ENCODE assay signal across 36 mouse cellular contexts in genomic region chr3:146110916-146111315, GRCm38 (mm10). TPM values are rescaled to one million over a fixed set of nuclear protein-coding genes. Genes with fewer than 3 reads are reported as not detected.
DNase-seq lines count a peak whose midpoint lies in the region; ATAC-seq and TF ChIP-seq lines count a peak whose summit lies in the region.
"Had no signal": no experiment of that assay in that cellular context is flagged by ENCODE, and none has a peak within 500 bp of the region (broad histone marks: within the 10 kb centered on the region; RNA-seq: fewer than 3 reads in every experiment).

No protein-coding gene starts in this region.

- H3K9me3 ChIP-seq in hindbrain, embryonic 11.5 days (ENCODE audit: control insufficient read depth, low read length): no peaks in the 10 kb centered on the region
- H3K9me3 ChIP-seq: G1E; heart, embryonic 15.5 days; liver, embryonic 15.5 days had no signal

- H3K9ac ChIP-seq in hindbrain, embryonic 11.5 days (ENCODE audit: low read depth, low read length): no peak overlapping the region
- H3K9ac ChIP-seq: heart, embryonic 15.5 days; hindbrain, embryonic 14.5 days; limb, embryonic 12.5 days; liver, embryonic 15.5 days; lung, embryonic 14.5 days; neural tube, embryonic 12.5 days had no signal

- peaks cover 12% of the 10 kb centered on the region for H3K4me1 ChIP-seq in embryonic fibroblast, embryonic 13.5 days (ENCODE audit: control insufficient read depth, insufficient read depth, low read length)
- H3K4me1 ChIP-seq in hindbrain, embryonic 11.5 days (replicated peaks; ENCODE audit: control insufficient read depth, insufficient read depth, low read length): no peaks in the 10 kb centered on the region
- H3K4me1 ChIP-seq: limb, embryonic 12.5 days; liver, embryonic 15.5 days had no signal

- no peak for TF ChIP-seq CTCF in embryonic fibroblast, embryonic 13.5 days (IDR thresholded peaks at IDR 0.05; ENCODE audit: borderline replicate concordance, insufficient read depth, low read length)

- no peak overlapping the region for H3K4me2 ChIP-seq in hindbrain, embryonic 11.5 days (replicated peaks; ENCODE audit: low read depth, low read length)
- H3K4me2 ChIP-seq: heart, embryonic 15.5 days; hindbrain, embryonic 14.5 days; limb, embryonic 12.5 days; liver, embryonic 15.5 days; lung, embryonic 14.5 days; midbrain, embryonic 11.5 days; neural tube, embryonic 12.5 days had no signal

- no peak for ATAC-seq in hindbrain, embryonic 11.5 days (ENCODE audit: low FRiP score)
- no peak for ATAC-seq in frontal cortex, adult (ENCODE audit: low TSS enrichment)
- ATAC-seq: forebrain, embryonic 16.5 days; midbrain, embryonic 16.5 days had no signal

- H3K36me3 ChIP-seq in hindbrain, embryonic 11.5 days (ENCODE audit: control insufficient read depth, insufficient read depth, low read length): no peaks in the 10 kb centered on the region
- H3K36me3 ChIP-seq: G1E; heart, embryonic 15.5 days; limb, embryonic 12.5 days; liver, embryonic 15.5 days; neural tube, embryonic 12.5 days had no signal

- no peak for TF ChIP-seq POLR2A in embryonic fibroblast, embryonic 13.5 days (IDR thresholded peaks at IDR 0.05; ENCODE audit: low read depth, low read length)

- peak; percentile 18 to 31 for DNase-seq in heart, adult 18-20 months
- DNase-seq in heart, postnatal 14 days: no peak
- peak; percentile 71 for DNase-seq in NIH3T3 (ENCODE audit: low read depth)
- no peak for DNase-seq in hindbrain, embryonic 11.5 days (ENCODE audit: low spot score)
- DNase-seq in spleen, postnatal 14 days (ENCODE audit: low spot score in 2 of 2): no peak
- DNase-seq: adrenal gland, postnatal 25 days; cerebellum, adult 2 months; cerebellum, postnatal 14 days; heart, postnatal 4 days; kidney, adult 11 months; kidney, postnatal 36 days; lung, embryonic 14.5 days; lung, postnatal 14 days; right cerebral cortex, postnatal 4 days had no signal

- H3K27me3 ChIP-seq in hindbrain, embryonic 11.5 days (ENCODE audit: control insufficient read depth, insufficient read depth, low read length): no peaks in the 10 kb centered on the region
- H3K27me3 ChIP-seq: neural tube, embryonic 12.5 days had no signal

- H3K27ac ChIP-seq in embryonic fibroblast, embryonic 13.5 days (ENCODE audit: insufficient read depth, low read length): peak overlapping the region; percentile 37; the same call in 1 of the 2 replicates
- no peak overlapping the region for H3K27ac ChIP-seq in hindbrain, embryonic 11.5 days (ENCODE audit: low read depth, low read length)
- H3K27ac ChIP-seq: heart, embryonic 15.5 days; hindbrain, embryonic 14.5 days; layer of hippocampus, adult 2 months; left cerebral cortex, adult 2 months; limb, embryonic 12.5 days; liver, embryonic 15.5 days; neural tube, embryonic 12.5 days had no signal

- 80% methylated on average over 6 of the region's 6 CpGs for WGBS in hindbrain, embryonic 11.5 days

- intact Hi-C loops in heart, postnatal 14 days (cut with DNase I): no loop called here

- no peak overlapping the region for H3K4me3 ChIP-seq in embryonic fibroblast, embryonic 13.5 days (ENCODE audit: insufficient read depth, low read length)
- H3K4me3 ChIP-seq in hindbrain, embryonic 11.5 days (ENCODE audit: low read depth, low read length): no peak overlapping the region
- H3K4me3 ChIP-seq: heart, embryonic 15.5 days; layer of hippocampus, adult 2 months; left cerebral cortex, adult 2 months; limb, embryonic 12.5 days; liver, embryonic 15.5 days; neural tube, embryonic 12.5 days had no signal

RNA-seq across cellular contexts. Expression of gene Wdr63, which starts 3.0 kb away (rescaled TPM):
- total RNA-seq in heart, adult 18-20 months (2021): under 1 TPM in 1 of 2 experiments, not detected in 1; 0.57 TPM
- under 1 TPM in 1 of 2 experiments, not detected in 1; 0.55 TPM for total RNA-seq in heart, postnatal 14 days (2021)
- polyA plus RNA-seq in embryonic fibroblast, embryonic 13.5 days (2011; ENCODE audit: insufficient read length, low read depth, missing spikeins): 1.1 and 1.4 TPM in 2 replicates
- polyA plus RNA-seq in hindbrain, embryonic 11.5 days (2014; fragmentation: Nextera tagmentation; extraction: Ambion mirVana): 1.0 and 1.8 TPM in 2 replicates
- total RNA-seq: adrenal gland, adult 18-20 months; adrenal gland, postnatal 25 days; G1E; gastrocnemius, postnatal 36 days; heart, adult 8-10 months; megakaryocyte, adult 5-6 weeks had no signal
- polyA plus RNA-seq: G1E; limb, embryonic 12.5 days; liver, embryonic 15.5 days; lung, embryonic 14.5 days; midbrain, embryonic 11.5 days; stomach, embryonic 14.5 days had no signal

RNA-seq across cellular contexts. Expression of gene Mcoln3, which starts 6.3 kb away (rescaled TPM):
- under 1 TPM in 1 of 2 experiments, not detected in 1; 0.41 TPM for total RNA-seq in heart, adult 18-20 months (2021)
- total RNA-seq in heart, postnatal 14 days (2021): under 1 TPM in 1 of 2 experiments, not detected in 1; 0.34 TPM
- polyA plus RNA-seq in embryonic fibroblast, embryonic 13.5 days (2011; ENCODE audit: insufficient read length, low read depth, missing spikeins): not detected in 2 replicates
- polyA plus RNA-seq in hindbrain, embryonic 11.5 days (2014; fragmentation: Nextera tagmentation; extraction: Ambion mirVana): 3.8 and 7.5 TPM in 2 replicates
- total RNA-seq: adrenal gland, adult 18-20 months; adrenal gland, postnatal 25 days; G1E; gastrocnemius, postnatal 36 days; heart, adult 8-10 months; layer of hippocampus, adult 2 months; left cerebral cortex, adult 2 months; left cerebral cortex, postnatal 25 days; liver, adult 2 months had no signal
- polyA plus RNA-seq: cortical plate, adult 2 months; G1E; liver, adult 2 months had no signal

RNA-seq across cellular contexts. Expression of gene Mcoln2, which starts 38.7 kb away (rescaled TPM):
- total RNA-seq in heart, adult 18-20 months (2021): under 1 TPM in 1 of 2 experiments, not detected in 1; 0.57 TPM
- total RNA-seq in heart, postnatal 14 days (2021): under 1 TPM; 0.12 to 0.29 TPM
- polyA plus RNA-seq in embryonic fibroblast, embryonic 13.5 days (2011; ENCODE audit: insufficient read length, low read depth, missing spikeins): 0.70 TPM in 1 of 2 replicates, not detected in the other
- 0.28 and 0.57 TPM in 2 replicates for polyA plus RNA-seq in hindbrain, embryonic 11.5 days (2014; fragmentation: Nextera tagmentation; extraction: Ambion mirVana)
- total RNA-seq: adrenal gland, postnatal 25 days; layer of hippocampus, adult 2 months; layer of hippocampus, postnatal 14 days; left cerebral cortex, adult 2 months; left cerebral cortex, postnatal 25 days had no signal
- polyA plus RNA-seq: cortical plate, adult 2 months; forebrain, embryonic 16.5 days; G1E had no signal

Comparison
In these comparisons a context has a peak if more than half of its experiments do, and no peak if none do; other contexts are left out.
1. DNase-seq: peak in heart, adult 18-20 months (2 of 2) and NIH3T3 (single experiment); none in heart, postnatal 14 days (0 of 2), hindbrain, embryonic 11.5 days (single experiment) and spleen, postnatal 14 days (0 of 2).